Mouse (Mus musculus) ES-E14 (cell line): ENCODE results near the gene Psmd12. TPM values are rescaled to one million over a fixed set of nuclear protein-coding genes. Genes with fewer than 3 reads are reported as not detected.

Experiments
- DNase-seq: peaks from one replicate; pipeline ENCODE4 v3.0.0-alpha.2; 2013; ENCODE audit warnings: low read depth, low spot score
- H3K27ac ChIP-seq: 2 replicates; pipeline ENCODE4 v1.5.1; 2012; ENCODE audit warnings: low read depth, mild to moderate bottlenecking, low read length, moderate library complexity, mixed read lengths; ENCODE audit not compliant: poor library complexity, insufficient read depth, severe bottlenecking
- H3K36me3 ChIP-seq: 2 replicates; pipeline ENCODE4 v1.6.1; 2012; ENCODE audit warnings: mild to moderate bottlenecking, low read length, moderate library complexity, mixed read lengths; ENCODE audit not compliant: control insufficient read depth, poor library complexity, insufficient read depth, severe bottlenecking
- H3K4me1 ChIP-seq, 2 experiments: fragments of 150-350 bp in 1 of 2; sonication (generic) in 1 of 2; 2 replicates each; pipeline ENCODE4 v1.6.1; 2012; ENCODE audit warnings: low read length in 2 of 2, mild to moderate bottlenecking in 1 of 2, mixed read lengths in 1 of 2; ENCODE audit not compliant: control insufficient read depth in 2 of 2, insufficient read depth in 2 of 2, poor library complexity in 1 of 2
- H3K4me3 ChIP-seq, 2 experiments: fragments of 150-350 bp in 1 of 2; sonication (generic) in 1 of 2; 2 replicates each; pipeline ENCODE4 v1.5.1; 2012; ENCODE audit warnings: low read length in 2 of 2, low read depth in 1 of 2, mild to moderate bottlenecking in 1 of 2, mixed read lengths in 1 of 2; ENCODE audit not compliant: insufficient read depth in 1 of 2, poor library complexity in 1 of 2, severe bottlenecking in 1 of 2
- H3K9ac ChIP-seq: 2 replicates; pipeline ENCODE4 v1.6.1; 2012; ENCODE audit warnings: low read depth, mild to moderate bottlenecking, low read length, mixed read lengths; ENCODE audit not compliant: poor library complexity, insufficient read depth, severe bottlenecking
- H3K9me3 ChIP-seq: fragments of 150-350 bp; sonication (generic); 2 replicates; pipeline ENCODE4 v1.6.1; 2012; ENCODE audit warnings: low read depth, mild to moderate bottlenecking, low read length; ENCODE audit not compliant: control insufficient read depth, insufficient read depth
- CHD2 ChIP-seq: IDR thresholded peaks from 2 replicates; pipeline ENCODE4 v1.6.1; 2014; ENCODE audit warnings: mild to moderate bottlenecking, low read depth, low read length, inconsistent platforms
- HCFC1 ChIP-seq: IDR thresholded peaks from 2 replicates; pipeline ENCODE4 v1.6.1; 2012; ENCODE audit warnings: low read length, inconsistent platforms, borderline replicate concordance; ENCODE audit not compliant: insufficient read depth
- MAFK ChIP-seq: IDR thresholded peaks from 2 replicates; pipeline ENCODE4 v1.6.1; 2014; ENCODE audit warnings: mild to moderate bottlenecking, low read depth, low read length, inconsistent platforms; ENCODE audit not compliant: insufficient read depth
- ZC3H11A ChIP-seq: IDR thresholded peaks from 2 replicates; pipeline ENCODE4 v1.6.1; 2012; ENCODE audit warnings: low read depth, mild to moderate bottlenecking, inconsistent platforms, low read length, borderline replicate concordance
- ZNF384 ChIP-seq: IDR thresholded peaks from 2 replicates; pipeline ENCODE4 v1.6.1; 2012; ENCODE audit warnings: low read depth, low read length, inconsistent platforms
- in situ Hi-C, 2 experiments: fragments of 600-800 bp; cut with MboI; formaldehyde crosslinking; loops; one replicate each; pipeline ENCODE4 v1.15.1; 2025; ENCODE audit warnings: low sequenced_read_pairs in 2 of 2, inconsistent platforms in 1 of 2; ENCODE audit not compliant: unreplicated experiment in 2 of 2
- total RNA-seq: library from RNA; depleted of rRNA; stranded (reverse); fragments of 300-350 nt; gene quantifications from 2 replicates; pipeline ENCODE4 v1.2.3, GENCODE M21; 2012

Psmd12 gene
- total RNA-seq, 1 experiment: 140 TPM

DNA sequence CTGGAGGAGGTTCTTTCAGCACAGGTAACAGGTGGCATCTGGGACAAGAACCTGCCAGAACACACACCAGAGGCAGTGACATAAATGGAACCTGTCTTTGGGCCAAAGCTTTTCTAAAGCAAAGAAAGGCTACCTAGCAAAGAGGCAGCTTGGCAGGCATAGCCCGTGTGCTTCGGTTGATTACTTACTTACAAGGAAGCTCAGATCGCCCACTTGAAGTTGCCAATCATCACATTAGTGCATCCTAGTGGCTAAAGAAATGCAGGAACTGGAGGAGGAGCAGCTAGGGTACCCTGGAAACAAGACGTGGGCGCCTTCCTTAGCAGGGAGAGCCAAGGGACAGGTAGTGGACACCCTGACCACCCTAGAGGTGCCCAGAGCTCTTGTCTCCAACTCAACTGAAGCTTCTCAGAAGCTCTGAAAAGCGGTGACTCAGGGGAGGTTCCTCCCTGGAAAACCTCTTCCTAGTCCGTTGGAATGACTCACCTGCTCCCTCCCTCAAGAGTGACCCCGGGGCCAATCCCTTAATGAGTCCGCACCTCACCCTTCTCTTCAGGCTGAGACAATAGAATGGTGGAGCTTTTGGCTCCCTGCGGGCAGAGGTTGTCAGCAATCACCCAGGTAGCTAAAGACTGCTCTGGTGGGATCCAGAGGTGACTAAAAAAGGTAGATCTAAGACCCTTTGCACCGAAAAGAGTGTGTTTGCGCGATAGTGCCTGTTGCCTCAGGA, 66.6 kb downstream of the Psmd12 start:
- peak; percentile 65 for DNase-seq
- Histone ChIP-seq H3K4me3 (peak overlapping the region; percentile 95 to 100), H3K4me1 (peaks cover 2 to 4% of the 10 kb centered on the region in 2 experiments; a peak in 2 of 4 replicates), H3K9ac (peak overlapping the region; percentile 90; the same call in 1 of the 2 replicates), H3K27ac (peak overlapping the region; percentile 90), H3K36me3 (no peaks in the 10 kb centered on the region), H3K9me3 (no peaks in the 10 kb centered on the region)
- TF ChIP-seq ZC3H11A (no peak), ZNF384 (no peak), HCFC1 (no peak), CHD2 (no peak), MAFK (no peak)
- in situ Hi-C loops: no loop called here

DNA sequence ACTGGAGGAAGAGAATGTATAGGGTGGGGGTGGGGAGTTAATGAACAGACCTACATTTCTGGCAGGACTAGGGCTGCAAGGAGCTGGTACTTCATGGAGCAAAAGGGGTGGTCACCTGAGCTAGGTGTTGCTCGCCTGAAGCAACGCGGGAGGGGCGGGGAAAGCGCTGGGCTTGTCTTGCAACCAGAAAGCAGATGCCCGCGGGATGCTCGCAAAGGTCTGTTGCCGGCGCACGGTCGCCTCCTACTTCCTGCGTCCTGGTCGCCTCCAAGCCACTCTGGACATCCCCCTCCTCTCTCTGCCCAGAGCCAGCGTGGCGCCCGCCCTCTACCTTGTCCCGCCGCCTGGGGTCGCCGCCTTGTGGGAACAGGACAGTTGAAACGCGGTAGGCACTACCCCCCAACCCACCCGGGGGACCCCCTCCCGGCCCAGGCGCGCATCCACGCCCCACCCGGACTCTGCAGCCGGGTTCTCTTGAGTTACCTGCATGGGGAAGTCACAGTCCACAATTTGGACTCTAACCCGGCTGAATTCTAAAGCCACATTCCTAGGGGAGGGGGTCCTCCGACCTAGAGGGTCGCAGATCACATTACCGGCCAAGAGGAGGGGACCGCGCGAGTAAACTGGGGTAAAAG, 67.5 kb downstream of the Psmd12 start:
- no peaks in the 10 kb centered on the region for H3K9me3 ChIP-seq
- TF ChIP-seq MAFK: no peak
- TF ChIP-seq CHD2: no peak
- no peak for TF ChIP-seq ZC3H11A
- TF ChIP-seq HCFC1: no peak
- no peak for TF ChIP-seq ZNF384
- DNase-seq: peak; percentile 77
- H3K27ac ChIP-seq: peak overlapping the region; percentile 90
- in situ Hi-C loops: no loop called here
- H3K4me3 ChIP-seq: peak overlapping the region; percentile 95 to 100
- peaks cover 2% of the 10 kb centered on the region; the same call in 1 of the 2 replicates for H3K36me3 ChIP-seq
- peak overlapping the region; percentile 90 for H3K9ac ChIP-seq
- peaks cover 0 to 4% of the 10 kb centered on the region in 2 experiments; a peak in 1 of 4 replicates for H3K4me1 ChIP-seq

DNA sequence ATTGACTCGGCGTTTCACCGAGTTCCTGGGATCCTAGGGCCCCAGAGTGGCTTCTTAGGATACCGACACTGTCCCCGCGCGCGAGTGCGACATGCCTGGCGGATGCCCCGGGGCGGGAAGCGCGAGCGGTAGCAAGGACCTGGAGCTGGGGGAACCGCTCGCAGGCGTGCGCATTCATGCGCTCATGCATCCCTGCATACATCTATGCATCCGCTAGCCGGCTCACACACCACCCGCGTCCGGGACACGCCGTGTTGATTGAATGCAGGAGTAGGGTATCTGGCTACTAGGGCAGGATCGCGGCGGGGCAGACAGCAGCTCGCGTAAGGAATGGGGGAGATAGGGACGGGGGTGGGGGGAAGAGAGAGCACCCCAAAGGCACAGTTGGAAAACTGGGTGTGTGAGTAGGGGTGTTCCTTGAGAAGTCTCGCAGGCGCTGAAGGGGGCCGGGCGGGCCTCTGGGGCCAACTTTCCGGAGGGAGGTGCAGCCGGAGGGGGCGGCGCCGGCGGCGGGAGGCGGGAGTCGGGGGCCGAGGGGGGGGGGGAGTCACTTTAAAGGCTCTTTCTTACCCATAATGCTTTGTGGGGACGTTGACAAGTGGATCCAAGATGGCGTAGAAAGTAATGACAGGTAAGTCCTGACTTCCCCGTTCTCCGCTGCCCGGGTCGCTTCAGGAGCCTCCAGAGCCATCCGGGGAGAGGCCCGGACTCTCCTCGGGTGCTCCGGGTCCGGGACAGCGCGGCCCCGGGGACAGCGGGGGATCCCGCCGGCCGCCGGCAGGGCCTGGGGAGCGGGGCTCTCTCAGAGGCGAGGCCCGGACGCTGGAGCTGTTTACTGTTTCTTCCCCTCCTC, 68.3 kb downstream of the Psmd12 start, which contains the start of gene Helz:
Helz (plus strand) TSS at position 580 of the 853 bp plus-strand sequence.
- TF ChIP-seq HCFC1 (no peak), MAFK (no peak), ZNF384 (no peak), CHD2 (no peak), ZC3H11A (no peak)
- no peaks in the 10 kb centered on the region for H3K9me3 ChIP-seq
- in situ Hi-C loops: no loop called here
- peak; percentile 69 for DNase-seq
- peak within 1 kb of the TSS; percentile 95 to 100 for H3K4me3 ChIP-seq
- H3K4me1 ChIP-seq: peaks cover 0 to 4% of the 10 kb centered on the region in 2 experiments; a peak in 1 of 4 replicates
- peak within 1 kb of the TSS; percentile 90 for H3K27ac ChIP-seq
- H3K9ac ChIP-seq: peak within 1 kb of the TSS; percentile 90
- H3K36me3 ChIP-seq: peaks cover 4% of the 10 kb centered on the region; the same call in 1 of the 2 replicates

DNA sequence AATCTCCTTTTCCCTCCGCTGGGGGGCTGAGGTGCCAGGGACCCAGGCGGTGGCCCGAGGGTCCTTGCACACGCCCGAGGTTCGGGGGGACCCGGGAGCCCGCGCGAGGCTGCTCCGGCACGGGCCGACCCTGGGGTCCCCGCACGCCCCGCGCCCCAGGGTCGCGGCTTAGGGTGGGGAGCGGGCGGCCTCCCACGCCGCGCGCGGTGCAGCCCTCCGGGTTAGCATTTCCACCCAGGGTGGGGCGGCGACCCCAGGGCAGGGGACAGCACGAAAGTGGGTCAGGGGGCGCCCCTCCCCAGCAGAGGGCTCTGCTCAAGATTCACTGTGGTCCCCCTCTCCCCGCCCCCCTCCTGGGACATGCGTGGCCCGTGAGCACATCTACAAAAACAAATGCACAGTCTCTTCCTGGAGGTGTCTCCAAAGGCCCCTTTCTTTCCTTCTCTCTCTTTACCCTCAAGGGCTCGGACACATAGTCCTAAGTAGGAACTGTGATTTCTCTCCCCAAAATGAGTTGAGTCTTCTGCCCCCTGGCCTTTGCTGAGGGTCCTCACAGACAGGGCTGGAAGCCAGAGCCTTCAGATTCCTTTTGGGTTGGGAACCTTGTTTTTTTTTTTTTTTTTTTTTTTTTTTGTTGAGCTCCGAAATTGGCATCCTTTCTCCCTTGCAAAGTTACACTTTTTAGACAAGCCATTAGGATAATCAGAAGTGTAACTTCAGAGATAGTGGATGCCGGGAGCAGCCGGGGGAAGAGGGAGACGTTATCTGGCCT, 69.1 kb downstream of the Psmd12 start:
- no peak for DNase-seq

More for the DNA sequence above, 69.1 kb downstream of the Psmd12 start:
- Histone ChIP-seq H3K36me3 (peaks cover 8% of the 10 kb centered on the region; the same call in 1 of the 2 replicates), H3K4me1 (peaks cover 0 to 4% of the 10 kb centered on the region in 2 experiments; a peak in 1 of 4 replicates), H3K4me3 (peak overlapping the region; percentile 95 to 100), H3K9ac (peak overlapping the region; percentile 87), H3K27ac (peak overlapping the region; percentile 46; the same call in 1 of the 2 replicates), H3K9me3 (no peaks in the 10 kb centered on the region)
- TF ChIP-seq CHD2 (no peak), ZC3H11A (no peak), MAFK (no peak), ZNF384 (peak; percentile 82)
- in situ Hi-C loops: no loop called here
